26 mouse cellular contexts compared by ENCODE assay signal in the genomic region with DNA sequence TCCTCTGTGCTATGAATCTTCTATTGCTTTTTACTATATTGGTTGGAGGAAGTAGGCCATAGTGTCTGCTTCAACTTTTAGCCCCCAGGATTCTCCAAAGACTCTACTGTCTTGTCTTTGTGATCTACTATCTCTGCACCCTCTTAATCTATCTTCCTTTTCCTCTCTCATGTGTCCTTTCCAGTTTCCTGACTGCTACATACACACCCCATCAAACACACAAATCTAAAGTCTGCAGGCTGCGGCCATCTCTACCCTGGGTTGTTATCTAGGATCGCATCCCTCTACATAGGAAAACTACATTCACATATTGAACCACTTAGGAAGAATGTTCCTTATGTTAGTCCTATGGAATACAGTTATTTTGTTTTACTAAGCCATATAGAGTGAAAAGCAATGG.
DNase-seq lines count a peak whose midpoint lies in the region; ATAC-seq and TF ChIP-seq lines count a peak whose summit lies in the region.
"Had no signal": no experiment of that assay in that cellular context is flagged by ENCODE, and none has a peak within 500 bp of the region (broad histone marks: within the 10 kb centered on the region; RNA-seq: fewer than 3 reads in every experiment).

No protein-coding gene starts in this region.

- H3K9me3 ChIP-seq in midbrain, embryonic 11.5 days (ENCODE audit: control insufficient read depth, low read length), result no peaks in the 10 kb centered on the region
- no peaks in the 10 kb centered on the region for H3K9me3 ChIP-seq in midbrain, postnatal 0 days (ENCODE audit: low read length)
- no peaks in the 10 kb centered on the region for H3K9me3 ChIP-seq in liver, embryonic 12.5 days (replicated peaks)
- no peaks in the 10 kb centered on the region for H3K9me3 ChIP-seq in liver, embryonic 15.5 days (replicated peaks)
- no peaks in the 10 kb centered on the region for H3K9me3 ChIP-seq in forebrain, embryonic 12.5 days
- H3K9me3 ChIP-seq in hindbrain, embryonic 16.5 days (ENCODE audit: control insufficient read depth, low read length), result no peaks in the 10 kb centered on the region
- H3K9me3 ChIP-seq: embryonic facial prominence, embryonic 10.5 days; embryonic facial prominence, embryonic 13.5 days; forebrain, embryonic 13.5 days; G1E; hindbrain, embryonic 12.5 days; hindbrain, embryonic 15.5 days had no signal

- no peaks in the 10 kb centered on the region for H3K27me3 ChIP-seq in midbrain, embryonic 11.5 days (ENCODE audit: control insufficient read depth, insufficient read depth, low read length)
- H3K27me3 ChIP-seq in midbrain, postnatal 0 days (ENCODE audit: insufficient read depth, low read length), result no peaks in the 10 kb centered on the region
- no peaks in the 10 kb centered on the region for H3K27me3 ChIP-seq in liver, embryonic 12.5 days (replicated peaks)
- no peaks in the 10 kb centered on the region for H3K27me3 ChIP-seq in liver, embryonic 15.5 days
- H3K27me3 ChIP-seq in forebrain, embryonic 12.5 days, result no peaks in the 10 kb centered on the region
- H3K27me3 ChIP-seq in hindbrain, embryonic 16.5 days (replicated peaks; ENCODE audit: control insufficient read depth, insufficient read depth, low read length), result no peaks in the 10 kb centered on the region
- H3K27me3 ChIP-seq: CH12.LX; embryonic facial prominence, embryonic 13.5 days; forebrain, embryonic 13.5 days; hindbrain, embryonic 12.5 days; hindbrain, embryonic 15.5 days had no signal

- peaks cover 7% of the 10 kb centered on the region; the same call in 1 of the 2 replicates for H3K4me1 ChIP-seq in midbrain, embryonic 11.5 days (ENCODE audit: control insufficient read depth, insufficient read depth, low read length)
- H3K4me1 ChIP-seq in midbrain, postnatal 0 days (ENCODE audit: insufficient read depth, low read length), result no peaks in the 10 kb centered on the region
- peaks cover 66% of the 10 kb centered on the region for H3K4me1 ChIP-seq in liver, embryonic 12.5 days
- peaks cover 59% of the 10 kb centered on the region for H3K4me1 ChIP-seq in liver, embryonic 15.5 days (replicated peaks)
- peaks cover 27% of the 10 kb centered on the region for H3K4me1 ChIP-seq in forebrain, embryonic 12.5 days
- H3K4me1 ChIP-seq in hindbrain, embryonic 16.5 days (ENCODE audit: control insufficient read depth, insufficient read depth, low read depth, low read length), result no peaks in the 10 kb centered on the region

- H3K9ac ChIP-seq in midbrain, embryonic 11.5 days (ENCODE audit: low read length), result no peak overlapping the region
- no peak overlapping the region for H3K9ac ChIP-seq in midbrain, postnatal 0 days (replicated peaks; ENCODE audit: low read length, poor library complexity, severe bottlenecking)
- peak overlapping the region; percentile 58 for H3K9ac ChIP-seq in liver, embryonic 12.5 days
- peak overlapping the region; percentile 35 for H3K9ac ChIP-seq in liver, embryonic 15.5 days
- H3K9ac ChIP-seq in forebrain, embryonic 12.5 days, result no peak overlapping the region
- H3K9ac ChIP-seq in hindbrain, embryonic 16.5 days (ENCODE audit: low read depth, low read length), result no peak overlapping the region
- H3K9ac ChIP-seq: embryonic facial prominence, embryonic 13.5 days; forebrain, embryonic 13.5 days; hindbrain, embryonic 12.5 days; hindbrain, embryonic 15.5 days had no signal

- H3K4me3 ChIP-seq in midbrain, embryonic 11.5 days (ENCODE audit: low read depth, low read length), result no peak overlapping the region
- no peak overlapping the region for H3K4me3 ChIP-seq in midbrain, postnatal 0 days (ENCODE audit: low read depth, low read length)
- H3K4me3 ChIP-seq in liver, embryonic 12.5 days, result no peak overlapping the region
- no peak overlapping the region for H3K4me3 ChIP-seq in liver, embryonic 15.5 days (replicated peaks)
- no peak overlapping the region for H3K4me3 ChIP-seq in forebrain, embryonic 12.5 days (replicated peaks)
- no peak overlapping the region for H3K4me3 ChIP-seq in hindbrain, embryonic 16.5 days (ENCODE audit: low read length)
- H3K4me3 ChIP-seq: embryonic facial prominence, embryonic 10.5 days; embryonic facial prominence, embryonic 13.5 days; forebrain, embryonic 13.5 days; gastrocnemius, adult 2 months; hindbrain, embryonic 12.5 days; hindbrain, embryonic 15.5 days had no signal

- no peak for TF ChIP-seq CTCF in midbrain, postnatal 0 days (IDR thresholded peaks at IDR 0.05)

- H3K27ac ChIP-seq in midbrain, embryonic 11.5 days (ENCODE audit: low read depth, low read length), result no peak overlapping the region
- H3K27ac ChIP-seq in midbrain, postnatal 0 days (ENCODE audit: low read depth, low read length), result no peak overlapping the region
- H3K27ac ChIP-seq in liver, embryonic 12.5 days, result peak overlapping the region; percentile 98
- peak overlapping the region; percentile 98 for H3K27ac ChIP-seq in liver, embryonic 15.5 days (replicated peaks)
- H3K27ac ChIP-seq in forebrain, embryonic 12.5 days, result no peak overlapping the region
- no peak overlapping the region for H3K27ac ChIP-seq in hindbrain, embryonic 16.5 days (ENCODE audit: low read depth, low read length)
- H3K27ac ChIP-seq: embryonic facial prominence, embryonic 10.5 days; embryonic facial prominence, embryonic 13.5 days; forebrain, embryonic 13.5 days; gastrocnemius, adult 2 months; hindbrain, embryonic 12.5 days; hindbrain, embryonic 15.5 days had no signal

- no peak overlapping the region for H3K4me2 ChIP-seq in midbrain, embryonic 11.5 days
- no peak overlapping the region for H3K4me2 ChIP-seq in midbrain, postnatal 0 days (ENCODE audit: low read depth, low read length, poor library complexity, severe bottlenecking)
- peak overlapping the region; percentile 45 for H3K4me2 ChIP-seq in liver, embryonic 12.5 days
- H3K4me2 ChIP-seq in liver, embryonic 15.5 days, result peak overlapping the region; percentile 39
- H3K4me2 ChIP-seq in forebrain, embryonic 12.5 days, result no peak overlapping the region
- H3K4me2 ChIP-seq in hindbrain, embryonic 16.5 days (ENCODE audit: low read length), result no peak overlapping the region
- H3K4me2 ChIP-seq: embryonic facial prominence, embryonic 13.5 days; forebrain, embryonic 13.5 days; heart, embryonic 11.5 days; hindbrain, embryonic 12.5 days; hindbrain, embryonic 15.5 days had no signal

- H3K36me3 ChIP-seq in midbrain, embryonic 11.5 days (ENCODE audit: control insufficient read depth, insufficient read depth, low read length), result no peaks in the 10 kb centered on the region
- H3K36me3 ChIP-seq in midbrain, postnatal 0 days (ENCODE audit: insufficient read depth, low read length), result no peaks in the 10 kb centered on the region
- H3K36me3 ChIP-seq in liver, embryonic 12.5 days, result no peaks in the 10 kb centered on the region
- H3K36me3 ChIP-seq in liver, embryonic 15.5 days (replicated peaks), result no peaks in the 10 kb centered on the region
- no peaks in the 10 kb centered on the region for H3K36me3 ChIP-seq in forebrain, embryonic 12.5 days (replicated peaks)
- no peaks in the 10 kb centered on the region for H3K36me3 ChIP-seq in hindbrain, embryonic 16.5 days (ENCODE audit: control insufficient read depth, insufficient read depth, low read length)
- H3K36me3 ChIP-seq: embryonic facial prominence, embryonic 10.5 days; embryonic facial prominence, embryonic 13.5 days; G1E; hindbrain, embryonic 12.5 days; hindbrain, embryonic 15.5 days had no signal

- no peak for ATAC-seq in midbrain, embryonic 11.5 days (ENCODE audit: low FRiP score)
- no peak for ATAC-seq in midbrain, postnatal 0 days (ENCODE audit: low FRiP score)
- peak; percentile 16; the same call in 1 of the 2 replicates for ATAC-seq in liver, embryonic 12.5 days
- no peak for ATAC-seq in liver, embryonic 15.5 days (ENCODE audit: insufficient read depth)
- ATAC-seq in forebrain, embryonic 12.5 days (ENCODE audit: low FRiP score), result no peak
- no peak for ATAC-seq in hindbrain, embryonic 16.5 days
- ATAC-seq: forebrain, embryonic 13.5 days; forebrain, embryonic 16.5 days had no signal

- peak; percentile 39 for DNase-seq in midbrain, embryonic 11.5 days (ENCODE audit: low spot score, missing footprints)
- no peak for DNase-seq in midbrain, postnatal 0 days (ENCODE audit: low spot score)
- DNase-seq in frontal cortex, postnatal 14 days (ENCODE audit: low spot score in 2 of 2), result no peak
- DNase-seq: adrenal gland, adult 2 months; adrenal gland, postnatal 25 days; B cell, adult 2 months; cerebellum, adult 11-12 months; cerebellum, adult 8-10 months; cerebellum, postnatal 10 days; cerebellum, postnatal 36 days; embryo, embryonic 11 days; gastrocnemius, adult 2 months; gastrocnemius, postnatal 14 days had no signal

- 96% methylated on average over 2 of the region's 2 CpGs for WGBS in midbrain, embryonic 11.5 days
- WGBS in midbrain, postnatal 0 days, result 98% methylated on average over 2 of the region's 2 CpGs
- 58% methylated on average over 2 of the region's 2 CpGs for WGBS in liver, embryonic 12.5 days (ENCODE audit: insufficient replicate concordance)
- WGBS in liver, embryonic 15.5 days (ENCODE audit: insufficient replicate concordance), result 50% methylated on average over 2 of the region's 2 CpGs
- 91% methylated on average over 2 of the region's 2 CpGs for WGBS in forebrain, embryonic 12.5 days
- WGBS in hindbrain, embryonic 16.5 days, result 97% methylated on average over 2 of the region's 2 CpGs

Comparison
In these comparisons a context has a peak if more than half of its experiments do, and no peak if none do; other contexts are left out.
1. H3K27ac ChIP-seq: peak in liver, embryonic 12.5 days (single experiment) and liver, embryonic 15.5 days (single experiment); none in midbrain, embryonic 11.5 days (single experiment), midbrain, postnatal 0 days (single experiment), forebrain, embryonic 12.5 days (single experiment) and hindbrain, embryonic 16.5 days (single experiment).
2. H3K4me2 ChIP-seq: peak in liver, embryonic 12.5 days (single experiment) and liver, embryonic 15.5 days (single experiment); none in midbrain, embryonic 11.5 days (single experiment), midbrain, postnatal 0 days (single experiment), forebrain, embryonic 12.5 days (single experiment) and hindbrain, embryonic 16.5 days (single experiment).
3. H3K9ac ChIP-seq: peak in liver, embryonic 12.5 days (single experiment) and liver, embryonic 15.5 days (single experiment); none in midbrain, embryonic 11.5 days (single experiment), midbrain, postnatal 0 days (single experiment), forebrain, embryonic 12.5 days (single experiment) and hindbrain, embryonic 16.5 days (single experiment).